Mouse (Mus musculus): Measurements from ENCODE around the gene Khsrp. TPM values are rescaled to one million over a fixed set of nuclear protein-coding genes. Genes with fewer than 3 reads are reported as not detected.

The Khsrp gene
- total and polyA plus RNA-seq, 3 experiments = 23.5 to 106 (median 98.7) TPM

GRCm38 (mm10) chr17:57001228-57001627 lies 30.1 kb downstream of the Khsrp start:
- Histone ChIP-seq H3K4me2 (ENCODE audit: insufficient read depth, low read depth, poor library complexity, severe bottlenecking) (no peak overlapping the region), H3K36me3 (replicated peaks in 1 of 2; ENCODE audit: control insufficient read depth in 1 of 2, insufficient read depth in 1 of 2, low read length in 1 of 2) (peaks cover 55 to 84% of the 10 kb centered on the region in 2 experiments), H3K79me2 (replicated peaks; ENCODE audit: control insufficient read depth, extremely low read depth, insufficient read depth, poor library complexity, severe bottlenecking) (no peaks in the 10 kb centered on the region), H3K9me3 (replicated peaks; ENCODE audit: low read length) (no peaks in the 10 kb centered on the region), H3K27ac (ENCODE audit: insufficient read depth, low read depth) (no peak overlapping the region), H3K27me3 (replicated peaks) (no peaks in the 10 kb centered on the region), H3K4me1 (ENCODE audit: control insufficient read depth in 1 of 2, insufficient read depth in 2 of 2) (peaks cover 4 to 27% of the 10 kb centered on the region in 2 experiments; a peak in 3 of 4 replicates), H3K4me3 (replicated peaks in 1 of 3; ENCODE audit: low read depth in 2 of 3, low read length in 2 of 3, poor library complexity in 1 of 3) (no peak overlapping the region), H3K9ac (ENCODE audit: insufficient read depth, low read depth) (no peak overlapping the region)
- dilution Hi-C loops (cut with MboI; ENCODE audit: extremely low pct_ligation_motif_present, extremely low pct_unique_long_range_greater_than_20kb, low sequenced_read_pairs) = no loop called here
- in situ Hi-C loops (cut with MboI; ENCODE audit: low pct_ligation_motif_present, low pct_unique_long_range_greater_than_20kb, low sequenced_read_pairs) = no loop called here
- DNase-seq (ENCODE audit: extremely low read depth) = no peak
- TF ChIP-seq POLR2A (IDR thresholded peaks at IDR 0.05; ENCODE audit: low read depth, low read length) (0 out of 2 replicates have a peak, but pooled peaks have one; percentile 21), MEF2A (IDR thresholded peaks at IDR 0.05; ENCODE audit: borderline replicate concordance, low read depth, low read length) (no peak), USF1 (IDR thresholded peaks at IDR 0.05; ENCODE audit: low read depth, low read length) (no peak)

- H3K9me3 ChIP-seq (replicated peaks; ENCODE audit: low read length) = no peaks in the 10 kb centered on the region
- H3K9ac ChIP-seq (ENCODE audit: insufficient read depth, low read depth) = no peak within 1 kb of the TSS
- H3K27ac ChIP-seq (ENCODE audit: insufficient read depth, low read depth) = no peak within 1 kb of the TSS
- peaks cover 50 to 84% of the 10 kb centered on the region in 2 experiments for H3K36me3 ChIP-seq (replicated peaks in 1 of 2; ENCODE audit: control insufficient read depth in 1 of 2, insufficient read depth in 1 of 2, low read length in 1 of 2)
- no peaks in the 10 kb centered on the region for H3K27me3 ChIP-seq (replicated peaks)
- in situ Hi-C loops (cut with MboI; ENCODE audit: low pct_ligation_motif_present, low pct_unique_long_range_greater_than_20kb, low sequenced_read_pairs) (loop anchor here (10.0 kb wide), 2 partner anchors 205 to 335 kb away; no protein-coding TSS in a partner anchor), dilution Hi-C loops (cut with MboI; ENCODE audit: extremely low pct_ligation_motif_present, extremely low pct_unique_long_range_greater_than_20kb, low sequenced_read_pairs) (no loop called here)
- no peaks in the 10 kb centered on the region for H3K79me2 ChIP-seq (replicated peaks; ENCODE audit: control insufficient read depth, extremely low read depth, insufficient read depth, poor library complexity, severe bottlenecking)
- DNase-seq (ENCODE audit: extremely low read depth) = no peak
- TF ChIP-seq SIN3A (IDR thresholded peaks at IDR 0.05; ENCODE audit: low read length) (no peak), RCOR1 (conservative IDR thresholded peaks at IDR 0.05; ENCODE audit: low read depth, low read length) (no peak)
- no peak within 1 kb of the TSS for H3K4me3 ChIP-seq (replicated peaks in 1 of 3; ENCODE audit: low read depth in 2 of 3, low read length in 2 of 3, poor library complexity in 1 of 3)
- no peak within 1 kb of the TSS for H3K4me2 ChIP-seq (ENCODE audit: insufficient read depth, low read depth, poor library complexity, severe bottlenecking)
- peaks cover 4 to 33% of the 10 kb centered on the region in 2 experiments; a peak in 3 of 4 replicates for H3K4me1 ChIP-seq (ENCODE audit: control insufficient read depth in 1 of 2, insufficient read depth in 2 of 2)
These were observed 31.2 kb downstream of the Khsrp start, which contains the start of gene Pspn for GRCm38 (mm10) chr17:56999968-57000609. Gene Pspn, minus strand, starts transcription at chr17:57000018.

- H3K4me3 ChIP-seq (replicated peaks in 1 of 3; ENCODE audit: low read depth in 2 of 3, low read length in 2 of 3, poor library complexity in 1 of 3) = no peak overlapping the region
- dilution Hi-C loops (cut with MboI; ENCODE audit: extremely low pct_ligation_motif_present, extremely low pct_unique_long_range_greater_than_20kb, low sequenced_read_pairs) (no loop called here), in situ Hi-C loops (cut with MboI; ENCODE audit: low pct_ligation_motif_present, low pct_unique_long_range_greater_than_20kb, low sequenced_read_pairs) (loop anchor here (10.0 kb wide), 2 partner anchors 205 to 335 kb away; no protein-coding TSS in a partner anchor)
- no peaks in the 10 kb centered on the region for H3K9me3 ChIP-seq (replicated peaks; ENCODE audit: low read length)
- no peak for TF ChIP-seq MAFK (IDR thresholded peaks at IDR 0.05; ENCODE audit: insufficient replicate concordance, low read length)
- 0 out of 2 replicates have a peak, but pooled peaks have one; percentile 26 for TF ChIP-seq BHLHE40 (IDR thresholded peaks at IDR 0.05; ENCODE audit: low read depth, low read length)
- TF ChIP-seq CHD2 (IDR thresholded peaks at IDR 0.05; ENCODE audit: low read length) = no peak
- TF ChIP-seq ETS1 (conservative IDR thresholded peaks at IDR 0.05; ENCODE audit: low read depth, low read length) = no peak
- H3K27ac ChIP-seq (ENCODE audit: insufficient read depth, low read depth) = no peak overlapping the region
- no peak overlapping the region for H3K9ac ChIP-seq (ENCODE audit: insufficient read depth, low read depth)
- H3K79me2 ChIP-seq (replicated peaks; ENCODE audit: control insufficient read depth, extremely low read depth, insufficient read depth, poor library complexity, severe bottlenecking) = no peaks in the 10 kb centered on the region
- no peak overlapping the region for H3K4me2 ChIP-seq (ENCODE audit: insufficient read depth, low read depth, poor library complexity, severe bottlenecking)
- DNase-seq (ENCODE audit: extremely low read depth) = no peak
- H3K4me1 ChIP-seq (ENCODE audit: control insufficient read depth in 1 of 2, insufficient read depth in 2 of 2) = peaks cover 4 to 33% of the 10 kb centered on the region in 2 experiments; a peak in 3 of 4 replicates
- peaks cover 49 to 85% of the 10 kb centered on the region in 2 experiments for H3K36me3 ChIP-seq (replicated peaks in 1 of 2; ENCODE audit: control insufficient read depth in 1 of 2, insufficient read depth in 1 of 2, low read length in 1 of 2)
- H3K27me3 ChIP-seq (replicated peaks) = no peaks in the 10 kb centered on the region
These were observed 31.9 kb downstream of the Khsrp start for GRCm38 (mm10) chr17:56999414-56999813.
